Mouse (Mus musculus): ENCODE measurements around the gene Fgfr3. TPM values are rescaled to one million over a fixed set of nuclear protein-coding genes. Genes with fewer than 3 reads are reported as not detected.

Gene Fgfr3
- 29.6 and 34.0 TPM in 2 replicates for polyA plus RNA-seq (2012; rRNA removed)

DNA sequence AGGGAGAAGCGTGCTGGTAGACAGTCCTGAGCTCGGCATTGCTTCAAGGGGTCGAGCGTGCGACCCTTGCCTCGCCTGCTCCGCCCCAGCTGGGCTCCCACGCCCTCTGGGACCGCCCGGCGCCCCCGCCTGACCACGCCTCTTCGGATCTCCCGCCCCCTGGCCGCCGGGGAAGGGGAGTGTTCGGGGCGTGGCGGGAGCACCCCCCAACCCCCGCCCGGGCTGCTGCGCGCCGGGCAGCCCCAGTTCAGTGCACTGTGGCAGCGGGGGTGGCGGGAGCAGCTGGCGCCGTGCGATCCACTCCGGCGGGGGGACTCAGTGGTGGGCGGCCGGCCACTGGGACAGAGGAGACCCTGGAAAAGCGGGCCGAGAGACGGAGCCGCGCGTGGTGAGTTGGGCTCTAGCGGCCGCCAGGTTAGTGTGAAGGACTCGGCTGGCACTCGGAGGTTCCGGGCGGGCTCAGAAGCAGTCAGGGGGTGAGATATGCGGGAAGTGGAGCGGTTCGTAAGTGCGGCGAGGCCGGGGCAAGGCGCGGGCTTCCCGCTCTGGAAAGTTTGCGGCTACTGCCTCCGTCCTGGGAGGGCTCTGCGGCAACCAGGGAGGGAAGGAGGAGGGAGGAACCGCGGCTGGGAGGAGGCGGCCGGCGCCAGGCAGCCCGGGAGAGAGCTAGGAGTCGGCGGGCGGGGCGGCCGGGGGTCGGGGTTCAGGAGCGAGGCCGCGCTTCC lies at the start of gene Fgfr3:
Gene Fgfr3 (plus strand): TSS at position 134 of the 725 bp plus-strand sequence.
- Histone ChIP-seq H3K4me1 (ENCODE audit: control insufficient read depth, insufficient read depth, insufficient read length) (peaks cover 14% of the 10 kb centered on the region), H3K36me3 (ENCODE audit: control insufficient read depth, insufficient read depth, low read length) (no peaks in the 10 kb centered on the region), H3K27me3 (ENCODE audit: control insufficient read depth, insufficient read depth, low read length) (peaks cover 21% of the 10 kb centered on the region), H3K4me3 (ENCODE audit: extremely low read depth, insufficient read depth, insufficient read length) (peak within 1 kb of the TSS; percentile 58), H3K27ac (ENCODE audit: insufficient read depth, low read length) (0 out of 2 replicates have a peak within 1 kb of the TSS, but pooled peaks have one; percentile 39)
- WGBS, result 2% methylated on average over 69 of the region's 73 CpGs
- TF ChIP-seq CTCF (IDR thresholded peaks at IDR 0.05; ENCODE audit: extremely low read depth, insufficient read depth, insufficient read length, insufficient replicate concordance), result no peak
- TF ChIP-seq POLR2A (IDR thresholded peaks at IDR 0.05; ENCODE audit: low read depth, low read length), result no peak
- peak in 1 of 2 experiments; percentile 16 for DNase-seq (ENCODE audit: low read depth in 1 of 2, low spot score in 2 of 2)

DNA sequence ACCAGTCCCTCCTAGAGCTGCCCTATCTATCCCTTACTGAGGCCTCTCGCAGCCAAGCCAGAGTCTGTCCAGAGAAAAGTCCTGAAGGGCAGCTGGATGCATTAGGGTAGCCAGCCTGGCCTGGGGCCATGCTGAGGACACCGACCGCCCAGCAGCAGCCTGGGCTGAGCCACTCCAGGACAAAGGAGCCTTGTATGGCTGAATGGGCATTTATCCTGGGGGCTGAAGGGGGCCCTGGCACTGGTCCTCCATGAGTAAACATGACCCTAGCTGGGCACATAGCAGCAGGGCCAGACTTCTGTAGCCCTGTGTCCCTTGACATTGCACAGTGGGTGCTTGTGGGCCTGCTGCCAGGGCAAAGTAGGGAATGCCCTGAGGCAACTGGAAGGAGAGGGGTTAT lies 47.0 kb upstream of the Fgfr3 start:
- H3K36me3 ChIP-seq (ENCODE audit: control insufficient read depth, insufficient read depth, low read length), result no peaks in the 10 kb centered on the region
- no peak overlapping the region for H3K27ac ChIP-seq (ENCODE audit: insufficient read depth, low read length)
- TF ChIP-seq POLR2A (IDR thresholded peaks at IDR 0.05; ENCODE audit: low read depth, low read length) (no peak), CTCF (IDR thresholded peaks at IDR 0.05; ENCODE audit: extremely low read depth, insufficient read depth, insufficient read length, insufficient replicate concordance) (no peak)
- 89% methylated on average over 3 of the region's 3 CpGs for WGBS
- H3K4me3 ChIP-seq (ENCODE audit: extremely low read depth, insufficient read depth, insufficient read length), result no peak overlapping the region
- H3K4me1 ChIP-seq (ENCODE audit: control insufficient read depth, insufficient read depth, insufficient read length), result no peaks in the 10 kb centered on the region
- H3K27me3 ChIP-seq (ENCODE audit: control insufficient read depth, insufficient read depth, low read length), result no peaks in the 10 kb centered on the region
- no peak for DNase-seq (ENCODE audit: low read depth in 1 of 2, low spot score in 2 of 2)

DNA sequence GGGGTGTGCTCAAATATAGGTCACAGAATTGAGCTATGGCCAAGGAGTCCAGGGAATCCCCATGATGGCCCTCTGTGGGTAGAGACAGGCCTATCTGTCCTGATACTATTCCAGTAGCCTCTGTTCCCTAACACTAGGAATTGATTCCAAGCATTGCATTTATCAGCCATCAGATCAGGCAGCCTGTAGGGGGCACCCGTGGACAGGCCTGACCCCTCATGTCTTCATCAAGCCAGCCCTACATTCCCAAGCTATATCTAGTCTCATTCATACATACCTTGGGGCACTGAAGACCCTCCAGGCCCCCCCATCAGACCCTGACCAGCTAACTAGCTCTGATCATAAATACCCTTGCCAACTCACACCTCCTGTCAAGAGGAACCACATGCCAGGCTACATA lies 45.5 kb upstream of the Fgfr3 start:
- H3K4me1 ChIP-seq (ENCODE audit: control insufficient read depth, insufficient read depth, insufficient read length), result no peaks in the 10 kb centered on the region
- no peak overlapping the region for H3K4me3 ChIP-seq (ENCODE audit: extremely low read depth, insufficient read depth, insufficient read length)
- no peak for DNase-seq (ENCODE audit: low read depth in 1 of 2, low spot score in 2 of 2)
- H3K27me3 ChIP-seq (ENCODE audit: control insufficient read depth, insufficient read depth, low read length), result no peaks in the 10 kb centered on the region
- 5% methylated on average over 1 of the region's 1 CpGs for WGBS
- H3K36me3 ChIP-seq (ENCODE audit: control insufficient read depth, insufficient read depth, low read length), result no peaks in the 10 kb centered on the region
- no peak overlapping the region for H3K27ac ChIP-seq (ENCODE audit: insufficient read depth, low read length)
- TF ChIP-seq POLR2A (IDR thresholded peaks at IDR 0.05; ENCODE audit: low read depth, low read length), result no peak
- TF ChIP-seq CTCF (IDR thresholded peaks at IDR 0.05; ENCODE audit: extremely low read depth, insufficient read depth, insufficient read length, insufficient replicate concordance), result peak; percentile 33; the same call in 1 of the 2 replicates

DNA sequence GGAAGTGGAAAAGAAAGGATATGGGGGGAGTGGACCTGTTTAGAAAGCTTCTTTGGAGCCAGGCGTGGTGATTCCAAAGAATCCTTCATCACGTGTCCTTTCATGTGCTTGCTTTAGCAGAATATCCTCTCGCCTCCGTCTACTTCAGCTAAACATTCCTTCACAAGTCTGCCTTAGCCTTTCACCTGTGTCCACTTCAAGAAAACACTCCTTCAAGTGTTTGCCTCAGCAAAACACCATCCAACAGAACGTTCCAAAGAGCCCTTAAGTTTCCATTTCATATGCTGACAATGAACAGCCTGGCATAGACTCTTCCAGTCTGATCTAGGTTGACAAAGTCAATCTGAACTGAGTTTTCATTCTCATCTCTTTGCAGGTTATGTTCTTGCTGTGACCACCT lies 43.2 kb upstream of the Fgfr3 start:
- TF ChIP-seq POLR2A (IDR thresholded peaks at IDR 0.05; ENCODE audit: low read depth, low read length) (no peak), CTCF (IDR thresholded peaks at IDR 0.05; ENCODE audit: extremely low read depth, insufficient read depth, insufficient read length, insufficient replicate concordance) (no peak)
- no peak overlapping the region for H3K27ac ChIP-seq (ENCODE audit: insufficient read depth, low read length)
- peaks cover 8% of the 10 kb centered on the region; the same call in 1 of the 2 replicates for H3K4me1 ChIP-seq (ENCODE audit: control insufficient read depth, insufficient read depth, insufficient read length)
- no peaks in the 10 kb centered on the region for H3K27me3 ChIP-seq (ENCODE audit: control insufficient read depth, insufficient read depth, low read length)
- WGBS, result 95% methylated on average over 5 of the region's 5 CpGs
- no peak overlapping the region for H3K4me3 ChIP-seq (ENCODE audit: extremely low read depth, insufficient read depth, insufficient read length)
- H3K36me3 ChIP-seq (ENCODE audit: control insufficient read depth, insufficient read depth, low read length), result no peaks in the 10 kb centered on the region
- DNase-seq (ENCODE audit: low read depth in 1 of 2, low spot score in 2 of 2), result no peak

DNA sequence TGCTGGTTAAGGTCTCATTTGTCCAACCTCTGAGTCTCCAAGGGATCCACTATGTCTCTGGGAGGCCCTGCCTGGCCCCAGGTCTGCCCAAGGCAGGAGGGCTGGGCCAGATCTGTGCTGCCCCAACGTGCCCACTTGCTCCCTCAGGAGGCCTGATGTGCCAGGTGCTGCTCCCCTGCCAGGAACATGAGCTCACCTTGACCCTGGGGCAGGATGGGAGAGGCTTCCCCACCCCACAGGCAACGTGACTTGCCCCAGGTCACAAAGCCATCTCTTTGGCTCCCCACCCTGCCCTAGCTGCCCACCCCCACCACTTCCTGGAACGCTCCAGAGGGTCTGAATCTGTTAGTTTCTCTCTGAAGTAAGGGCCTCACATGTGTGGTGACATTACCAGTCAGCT lies 40.4 kb upstream of the Fgfr3 start:
- no peak for TF ChIP-seq POLR2A (IDR thresholded peaks at IDR 0.05; ENCODE audit: low read depth, low read length)
- no peak for TF ChIP-seq CTCF (IDR thresholded peaks at IDR 0.05; ENCODE audit: extremely low read depth, insufficient read depth, insufficient read length, insufficient replicate concordance)
- Histone ChIP-seq H3K27ac (ENCODE audit: insufficient read depth, low read length) (no peak overlapping the region), H3K4me3 (ENCODE audit: extremely low read depth, insufficient read depth, insufficient read length) (no peak overlapping the region), H3K36me3 (ENCODE audit: control insufficient read depth, insufficient read depth, low read length) (no peaks in the 10 kb centered on the region), H3K4me1 (ENCODE audit: control insufficient read depth, insufficient read depth, insufficient read length) (peaks cover 8% of the 10 kb centered on the region; the same call in 1 of the 2 replicates), H3K27me3 (ENCODE audit: control insufficient read depth, insufficient read depth, low read length) (no peaks in the 10 kb centered on the region)
- DNase-seq (ENCODE audit: low read depth in 1 of 2, low spot score in 2 of 2), result no peak
- 33% methylated on average over 3 of the region's 3 CpGs for WGBS

DNA sequence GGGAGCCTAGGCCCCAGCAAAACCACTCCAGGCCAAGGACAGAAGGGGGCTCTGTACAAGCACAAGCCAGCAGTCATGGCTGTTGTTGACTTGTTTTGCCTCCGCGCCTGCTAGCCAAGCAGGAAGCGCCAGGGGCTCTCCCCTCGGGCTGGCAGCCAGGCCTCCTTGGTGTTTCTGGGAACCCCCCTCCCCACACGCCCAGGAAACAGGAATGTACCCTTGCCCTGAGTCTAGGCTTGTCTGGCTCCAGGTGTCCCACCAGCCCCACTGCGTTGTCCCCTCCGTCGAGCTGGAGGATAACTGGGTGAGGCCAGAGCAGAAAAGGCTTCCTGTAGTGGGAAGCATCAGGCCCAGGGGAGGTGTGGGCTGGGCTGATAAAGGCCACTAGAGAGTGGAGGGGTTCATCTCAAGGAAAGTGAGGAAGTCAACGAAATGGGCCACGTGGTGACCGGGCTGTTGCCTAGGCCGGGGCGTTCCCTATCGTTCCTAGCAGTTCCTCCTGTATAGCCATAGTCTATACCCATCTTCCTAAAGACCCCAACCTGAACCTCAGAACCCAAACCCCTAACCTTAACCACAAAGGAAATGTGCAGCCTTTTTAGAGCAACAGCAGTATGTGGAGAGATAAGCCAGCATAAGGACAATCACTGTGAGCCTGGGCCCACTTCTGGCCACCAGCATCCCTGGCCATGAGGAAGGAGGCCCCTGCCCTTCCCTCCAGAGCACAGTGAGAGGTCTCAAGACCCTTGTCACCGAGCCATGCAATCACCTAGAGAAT lies 39.7 kb upstream of the Fgfr3 start:
- Histone ChIP-seq H3K27me3 (ENCODE audit: control insufficient read depth, insufficient read depth, low read length) (no peaks in the 10 kb centered on the region), H3K4me1 (ENCODE audit: control insufficient read depth, insufficient read depth, insufficient read length) (peaks cover 8% of the 10 kb centered on the region; the same call in 1 of the 2 replicates), H3K4me3 (ENCODE audit: extremely low read depth, insufficient read depth, insufficient read length) (no peak overlapping the region), H3K27ac (ENCODE audit: insufficient read depth, low read length) (no peak overlapping the region), H3K36me3 (ENCODE audit: control insufficient read depth, insufficient read depth, low read length) (no peaks in the 10 kb centered on the region)
- 35% methylated on average over 15 of the region's 15 CpGs for WGBS
- no peak for TF ChIP-seq CTCF (IDR thresholded peaks at IDR 0.05; ENCODE audit: extremely low read depth, insufficient read depth, insufficient read length, insufficient replicate concordance)
- no peak for TF ChIP-seq POLR2A (IDR thresholded peaks at IDR 0.05; ENCODE audit: low read depth, low read length)
- DNase-seq (ENCODE audit: low read depth in 1 of 2, low spot score in 2 of 2), result no peak

Measured in spleen, adult 2 months (tissue).